Mouse (Mus musculus) forebrain, embryonic 10.5 days (tissue): Measurements from ENCODE around the gene Ift172. TPM values are rescaled to one million over a fixed set of nuclear protein-coding genes. Genes with fewer than 3 reads are reported as not detected.

Source experiments
- DNase-seq: peaks from one replicate; pipeline ENCODE4 v3.0.0-alpha.2; 2017; ENCODE audit warnings: low spot score; ENCODE audit errors: extremely low spot score
- H3K27ac ChIP-seq: fragments of 300-500 bp; sonication (generic); 2 replicates; pipeline ENCODE4 v1.5.1; 2016; ENCODE audit warnings: mild to moderate bottlenecking
- H3K27me3 ChIP-seq: fragments of 300-500 bp; sonication (generic); 2 replicates; pipeline ENCODE4 v1.6.1; 2016; ENCODE audit warnings: mild to moderate bottlenecking; ENCODE audit not compliant: poor library complexity, severe bottlenecking
- H3K36me3 ChIP-seq: fragments of 300-500 bp; sonication (generic); replicated peaks from 2 replicates; pipeline ENCODE4 v1.6.1; 2016; ENCODE audit warnings: mild to moderate bottlenecking, moderate library complexity
- H3K4me1 ChIP-seq: fragments of 300-500 bp; sonication (generic); 2 replicates; pipeline ENCODE4 v1.6.1; 2016
- H3K4me3 ChIP-seq: fragments of 300-500 bp; sonication (generic); 2 replicates; pipeline ENCODE4 v1.5.1; 2016; ENCODE audit warnings: mild to moderate bottlenecking, moderate library complexity
- H3K9me3 ChIP-seq: fragments of 300-500 bp; sonication (generic); 2 replicates; pipeline ENCODE4 v1.6.1; 2016; ENCODE audit warnings: mild to moderate bottlenecking, moderate library complexity
- WGBS: fragments of 180-500 bp; shearing (Covaris S2); methylation state at CpG from one replicate; pipeline ENCODE4 v1.1.7; 2016; 5-methylcytosine and 5-hydroxymethylcytosine counted together
- polyA plus RNA-seq: library from polyadenylated mRNA; unstranded; fragments of >200 nt; fragmentation: Nextera tagmentation; extraction: Ambion mirVana; gene quantifications from 2 replicates; pipeline ENCODE4 v1.2.1, GENCODE M21; 2016

Ift172 gene
- polyA plus RNA-seq, 1 experiment from 2014 or later = 37.1 TPM

DNA sequence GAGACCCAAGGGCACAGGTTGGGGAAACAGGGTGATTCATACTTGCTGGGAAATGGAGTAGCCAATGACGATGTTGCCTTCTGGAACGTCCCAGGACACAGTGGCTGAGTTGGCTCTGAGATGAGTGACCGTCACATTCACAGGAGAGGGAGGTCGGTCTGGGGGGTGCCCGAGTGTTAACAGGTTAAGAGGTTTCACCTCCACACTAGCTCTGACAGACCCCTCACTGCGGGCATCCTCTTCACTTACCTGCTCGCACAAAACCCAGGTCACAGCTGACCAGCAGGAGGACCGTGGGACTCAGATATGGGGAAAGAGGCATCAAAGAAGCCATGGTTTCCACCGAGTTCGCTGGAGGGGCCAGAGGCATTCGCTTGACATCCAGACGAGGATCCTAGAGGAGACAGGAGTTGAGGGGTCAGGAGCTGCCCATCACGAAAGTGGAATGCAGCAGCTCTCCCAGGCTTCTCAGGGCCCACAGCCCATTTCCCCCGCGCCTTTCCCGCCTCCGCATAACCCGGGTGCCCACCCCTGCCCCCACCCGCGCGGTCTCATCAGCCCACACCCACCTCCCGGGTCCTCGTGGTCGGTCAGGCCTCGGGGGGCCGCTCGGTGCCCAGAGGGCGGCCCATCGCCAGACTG is 4.2 kb upstream of the Ift172 start:
- Histone ChIP-seq H3K9me3 (no peaks in the 10 kb centered on the region), H3K27me3 (no peaks in the 10 kb centered on the region), H3K4me3 (peak overlapping the region; percentile 95), H3K27ac (peak overlapping the region; percentile 95), H3K4me1 (peaks cover 51% of the 10 kb centered on the region), H3K36me3 (peaks cover 24% of the 10 kb centered on the region)
- DNase-seq = no peak
- 6% methylated on average over 29 of the region's 29 CpGs for WGBS

- 4% methylated on average over 9 of the region's 9 CpGs for WGBS
- H3K4me3 ChIP-seq = peak overlapping the region; percentile 63
- H3K27ac ChIP-seq = peak overlapping the region; percentile 86
These were observed 409 bp upstream of the Ift172 start for GRCm38 (mm10) chr5:31291361-31291688.

DNA sequence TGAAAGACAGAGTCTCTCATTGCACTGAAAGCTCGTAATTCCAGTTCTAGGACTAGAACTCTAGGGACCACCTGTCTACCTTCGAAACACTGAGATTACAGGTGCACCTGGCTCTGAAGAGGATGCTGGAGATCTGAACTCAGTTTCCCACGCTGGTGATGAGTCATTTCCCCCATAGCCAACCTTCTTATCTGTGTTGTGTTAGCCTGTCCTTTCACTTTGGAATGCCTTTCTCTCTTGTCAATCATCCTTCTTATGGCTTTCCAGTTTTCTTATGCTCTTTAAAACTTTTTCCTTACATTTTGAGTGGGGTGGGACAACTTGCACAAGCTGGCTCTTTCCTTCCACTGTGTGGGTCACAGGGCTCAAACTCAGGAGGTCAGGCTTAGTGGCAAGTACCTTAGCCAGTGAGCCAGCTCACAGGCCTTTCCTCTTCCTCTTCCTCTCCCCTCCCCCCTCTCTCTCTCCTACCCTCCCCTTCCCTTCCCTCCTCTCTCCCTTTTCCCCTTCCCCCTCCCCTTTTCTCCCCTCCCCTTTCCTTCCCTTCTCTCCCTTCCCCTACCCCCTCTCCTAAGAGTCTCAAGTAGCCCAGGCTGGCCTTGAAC is 1.2 kb downstream of the Ift172 start:
- 86% methylated on average over 3 of the region's 3 CpGs for WGBS
- Histone ChIP-seq H3K9me3 (no peaks in the 10 kb centered on the region), H3K27ac (0 out of 2 replicates have a peak overlapping the region, but pooled peaks have one; percentile 86), H3K27me3 (no peaks in the 10 kb centered on the region), H3K36me3 (peaks cover 47% of the 10 kb centered on the region), H3K4me3 (peak overlapping the region; percentile 63), H3K4me1 (peaks cover 38% of the 10 kb centered on the region)
- DNase-seq = no peak

More at GRCm38 (mm10) chr5:31291361-31291688, 409 bp upstream of the Ift172 start:
- H3K9me3 ChIP-seq = no peaks in the 10 kb centered on the region
- peaks cover 53% of the 10 kb centered on the region for H3K4me1 ChIP-seq
- no peak for DNase-seq
- H3K36me3 ChIP-seq = peaks cover 31% of the 10 kb centered on the region
- no peaks in the 10 kb centered on the region for H3K27me3 ChIP-seq

DNA sequence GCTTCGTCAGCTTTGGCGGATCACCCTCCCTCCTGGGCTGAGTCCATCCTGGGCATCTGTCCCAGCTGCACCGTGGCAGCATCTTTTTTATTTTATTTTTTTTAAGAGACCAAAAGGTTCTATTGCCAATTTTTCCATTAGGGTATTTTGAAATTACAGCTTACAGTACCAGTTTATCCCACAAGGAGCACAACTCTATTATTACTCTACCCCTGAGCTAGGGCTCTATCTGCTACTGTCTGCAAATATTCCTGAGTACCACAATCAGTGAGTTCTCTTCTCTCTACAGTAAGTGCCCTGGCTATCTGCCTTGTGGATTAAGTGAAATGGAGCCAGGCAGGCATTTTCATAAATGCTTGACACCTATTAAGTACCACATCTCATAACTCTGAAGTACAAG is 2.3 kb downstream of the Ift172 start:
- Histone ChIP-seq H3K4me1 (peaks cover 28% of the 10 kb centered on the region), H3K27me3 (no peaks in the 10 kb centered on the region), H3K36me3 (peaks cover 44% of the 10 kb centered on the region), H3K27ac (no peak overlapping the region), H3K4me3 (no peak overlapping the region), H3K9me3 (no peaks in the 10 kb centered on the region)
- DNase-seq = no peak
- 86% methylated on average over 3 of the region's 3 CpGs for WGBS

DNA sequence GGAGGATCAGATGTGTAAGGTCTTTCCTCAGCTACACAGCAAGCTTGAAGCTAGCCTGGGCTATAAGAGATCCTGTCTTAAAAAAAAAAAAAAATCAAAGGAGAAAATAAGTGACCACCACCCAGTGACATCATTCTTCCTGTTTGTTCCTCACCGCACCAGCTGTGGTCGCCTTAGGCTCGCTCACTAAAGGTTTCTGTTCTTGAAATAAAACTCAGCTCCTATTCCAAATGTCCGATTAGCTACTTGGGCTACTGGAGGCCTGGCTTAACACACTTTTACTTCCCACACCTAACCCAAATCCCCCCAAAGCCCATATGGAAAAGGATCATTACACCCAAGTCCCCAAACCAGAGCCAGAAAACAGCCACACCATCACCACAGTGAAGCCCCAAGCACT is 2.7 kb downstream of the Ift172 start:
- no peaks in the 10 kb centered on the region for H3K9me3 ChIP-seq
- no peaks in the 10 kb centered on the region for H3K27me3 ChIP-seq
- H3K4me1 ChIP-seq = peaks cover 23% of the 10 kb centered on the region
- H3K4me3 ChIP-seq = no peak overlapping the region
- WGBS = 84% methylated on average over 4 of the region's 4 CpGs
- H3K27ac ChIP-seq = no peak overlapping the region
- no peak for DNase-seq
- H3K36me3 ChIP-seq = peaks cover 44% of the 10 kb centered on the region

GRCm38 (mm10) chr5:31279245-31279988 is 11.5 kb downstream of the Ift172 start:
- no peaks in the 10 kb centered on the region for H3K27me3 ChIP-seq
- no peak overlapping the region for H3K27ac ChIP-seq
- H3K36me3 ChIP-seq = peaks cover 80% of the 10 kb centered on the region
- 92% methylated on average over 20 of the region's 20 CpGs for WGBS
- no peak overlapping the region for H3K4me3 ChIP-seq
- DNase-seq = no peak
- no peaks in the 10 kb centered on the region for H3K9me3 ChIP-seq
- no peaks in the 10 kb centered on the region for H3K4me1 ChIP-seq

DNA sequence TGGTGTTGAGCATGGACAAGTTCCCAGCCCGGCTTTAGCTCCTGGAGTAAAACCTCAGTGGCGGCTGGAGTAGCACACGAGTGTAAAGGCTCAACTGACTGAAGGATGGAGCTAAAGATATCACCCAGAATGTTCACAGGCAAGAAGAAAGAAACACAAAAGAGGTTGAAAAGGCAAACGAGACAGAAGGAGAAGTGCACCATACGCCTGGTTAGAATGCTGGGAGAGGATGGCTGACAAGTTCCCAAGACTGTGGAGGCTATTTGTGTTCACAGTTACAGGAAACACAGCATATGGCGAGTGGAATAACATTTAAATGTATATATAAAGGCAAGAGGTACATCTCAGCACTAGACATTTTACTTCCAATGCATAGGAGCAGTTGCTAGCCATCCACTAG is 17.9 kb downstream of the Ift172 start:
- WGBS = 81% methylated on average over 6 of the region's 6 CpGs
- H3K9me3 ChIP-seq = no peaks in the 10 kb centered on the region
- no peak overlapping the region for H3K27ac ChIP-seq
- no peak overlapping the region for H3K4me3 ChIP-seq
- peaks cover 78% of the 10 kb centered on the region for H3K36me3 ChIP-seq
- H3K4me1 ChIP-seq = peaks cover 3% of the 10 kb centered on the region; the same call in 1 of the 2 replicates
- no peak for DNase-seq
- no peaks in the 10 kb centered on the region for H3K27me3 ChIP-seq

- H3K4me3 ChIP-seq = no peak overlapping the region
- no peaks in the 10 kb centered on the region for H3K27me3 ChIP-seq
- H3K4me1 ChIP-seq = peaks cover 9% of the 10 kb centered on the region
- WGBS = 60% methylated on average over 6 of the region's 6 CpGs
- H3K9me3 ChIP-seq = no peaks in the 10 kb centered on the region
- DNase-seq = no peak
- H3K36me3 ChIP-seq = peaks cover 92% of the 10 kb centered on the region
- no peak overlapping the region for H3K27ac ChIP-seq
These were observed 23.2 kb downstream of the Ift172 start for GRCm38 (mm10) chr5:31267686-31268085.

GRCm38 (mm10) chr5:31266101-31266500 is 24.8 kb downstream of the Ift172 start:
- WGBS = 93% methylated on average over 7 of the region's 7 CpGs

DNA sequence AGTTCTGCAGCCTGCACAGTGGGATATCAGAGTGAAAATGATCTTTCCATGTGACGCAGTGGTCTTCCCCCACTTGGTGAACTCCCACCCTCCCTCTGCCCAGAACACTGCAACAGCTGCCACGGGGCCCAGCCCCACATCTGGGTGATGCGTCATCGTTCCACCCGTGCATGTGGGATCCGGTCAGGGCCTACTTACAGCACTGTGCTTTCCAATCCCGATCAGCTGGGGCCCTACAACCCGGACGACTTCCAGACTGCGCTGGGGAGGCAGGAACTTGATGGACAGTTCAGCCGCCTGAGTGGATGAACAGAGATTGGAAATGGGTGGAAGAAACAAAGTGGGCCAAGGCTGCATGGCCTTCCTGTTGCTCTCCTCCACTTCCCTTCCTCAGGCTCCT is 33.3 kb downstream of the Ift172 start:
- Histone ChIP-seq H3K9me3 (no peaks in the 10 kb centered on the region), H3K27me3 (peaks cover 3% of the 10 kb centered on the region; the same call in 1 of the 2 replicates), H3K4me1 (peaks cover 11% of the 10 kb centered on the region), H3K4me3 (no peak overlapping the region), H3K36me3 (peaks cover 90% of the 10 kb centered on the region), H3K27ac (no peak overlapping the region)
- WGBS = 91% methylated on average over 11 of the region's 11 CpGs
- no peak for DNase-seq

More at GRCm38 (mm10) chr5:31266101-31266500, 24.8 kb downstream of the Ift172 start:
- Histone ChIP-seq H3K9me3 (no peaks in the 10 kb centered on the region), H3K27me3 (no peaks in the 10 kb centered on the region), H3K27ac (no peak overlapping the region), H3K4me1 (peaks cover 9% of the 10 kb centered on the region), H3K36me3 (peaks cover 94% of the 10 kb centered on the region), H3K4me3 (no peak overlapping the region)
- no peak for DNase-seq

DNA sequence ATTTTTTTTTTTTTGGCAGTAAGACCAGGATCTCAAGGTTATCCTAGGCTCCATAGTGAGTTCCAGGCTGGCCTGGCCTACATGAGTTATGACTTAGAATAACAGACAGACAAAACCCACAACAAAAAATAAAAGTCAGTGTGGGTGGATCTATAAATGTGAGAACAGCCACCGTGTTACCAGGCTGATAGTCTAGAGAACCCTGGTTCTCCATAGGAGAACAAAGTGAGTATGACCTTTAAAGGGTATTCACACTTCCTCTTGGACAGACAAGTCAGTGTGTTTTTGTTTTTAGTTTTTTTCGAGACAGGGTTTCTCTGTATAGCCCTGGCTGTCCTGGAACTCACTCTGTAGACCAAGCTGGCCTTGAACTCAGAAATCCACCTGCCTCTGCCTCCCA is 34.9 kb downstream of the Ift172 start:
- H3K4me3 ChIP-seq = no peak overlapping the region
- WGBS = 90% methylated on average over 2 of the region's 2 CpGs
- peaks cover 27% of the 10 kb centered on the region for H3K4me1 ChIP-seq
- DNase-seq = no peak
- no peak overlapping the region for H3K27ac ChIP-seq
- peaks cover 92% of the 10 kb centered on the region for H3K36me3 ChIP-seq
- H3K27me3 ChIP-seq = peaks cover 19% of the 10 kb centered on the region
- H3K9me3 ChIP-seq = no peaks in the 10 kb centered on the region

DNA sequence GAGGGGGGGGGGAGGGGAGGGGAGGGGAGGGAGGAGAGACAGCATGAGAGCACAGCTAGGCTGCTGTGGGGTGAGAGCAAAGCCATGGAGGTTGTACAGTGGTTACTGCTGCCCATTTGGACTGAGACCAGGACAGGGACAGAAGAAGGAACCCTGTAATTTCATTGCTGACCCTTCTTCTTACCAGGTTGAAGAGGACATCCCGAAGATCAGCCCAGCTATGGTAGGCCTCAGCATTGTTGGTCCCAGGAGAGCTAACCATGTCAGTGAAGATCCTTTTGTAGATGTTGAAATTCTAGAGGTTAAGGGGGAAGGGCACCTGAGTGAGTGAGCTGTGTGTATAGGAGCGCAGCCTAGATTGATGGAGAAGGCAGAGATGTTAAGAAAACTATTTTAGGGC is 35.5 kb downstream of the Ift172 start:
- 92% methylated on average over 2 of the region's 2 CpGs for WGBS
- Histone ChIP-seq H3K9me3 (no peaks in the 10 kb centered on the region), H3K36me3 (peaks cover 92% of the 10 kb centered on the region), H3K27me3 (peaks cover 23% of the 10 kb centered on the region), H3K27ac (no peak overlapping the region), H3K4me3 (no peak overlapping the region), H3K4me1 (peaks cover 33% of the 10 kb centered on the region)
- DNase-seq = no peak

DNA sequence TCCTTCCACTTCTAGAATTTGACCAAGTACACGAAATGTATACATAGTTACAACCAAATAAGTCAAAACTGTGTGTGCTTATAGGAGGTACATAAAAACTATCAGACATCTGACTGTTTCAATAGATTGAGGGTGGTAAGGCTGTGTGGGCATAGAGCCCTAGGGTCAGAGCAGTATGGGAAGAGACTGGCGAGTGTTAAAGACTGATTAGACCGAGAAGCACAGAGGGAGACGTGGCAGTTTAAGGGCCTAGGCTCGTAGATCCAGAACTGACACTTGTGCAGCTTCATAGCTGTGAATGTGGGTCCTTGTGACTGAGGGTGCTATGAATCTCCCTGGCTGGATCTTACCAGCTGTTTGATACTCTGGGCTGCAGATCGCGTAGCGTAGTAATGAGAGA is 36.0 kb downstream of the Ift172 start:
- WGBS = 89% methylated on average over 8 of the region's 8 CpGs
- Histone ChIP-seq H3K4me1 (peaks cover 37% of the 10 kb centered on the region), H3K9me3 (no peaks in the 10 kb centered on the region), H3K27ac (no peak overlapping the region), H3K4me3 (no peak overlapping the region), H3K36me3 (peaks cover 92% of the 10 kb centered on the region), H3K27me3 (peaks cover 23% of the 10 kb centered on the region)
- DNase-seq = no peak
